Mouse (Mus musculus): ENCODE results near the gene Iscu.

Iscu gene

DNA sequence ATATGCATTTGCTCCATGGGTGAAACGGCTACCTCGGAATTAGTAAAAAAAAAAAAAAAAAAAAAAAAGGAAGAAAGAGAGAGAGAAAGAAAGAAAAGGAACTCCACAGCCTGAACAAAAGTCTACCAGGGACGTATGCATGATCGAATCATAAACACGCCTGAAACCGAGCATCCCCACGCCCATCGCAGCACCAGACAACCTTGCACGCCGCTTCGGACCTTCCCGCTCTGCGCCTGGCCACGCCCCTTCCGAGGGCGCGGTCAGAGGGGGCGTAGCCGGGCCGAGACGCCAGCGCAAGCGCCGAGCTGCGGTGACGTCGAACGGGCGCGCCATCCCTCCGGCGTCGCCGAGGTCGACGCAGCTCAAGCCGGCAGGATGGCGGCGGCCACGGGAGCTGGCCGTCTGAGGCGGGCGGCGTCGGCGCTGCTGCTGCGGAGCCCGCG is at the start of gene Iscu, which contains the start of gene Sart3:
Gene Iscu (plus strand): TSS at position 299 of the 446 bp plus-strand sequence.
Gene Sart3 (minus strand): TSS at position 61 of the 446 bp plus-strand sequence.
- DNase-seq (ENCODE audit: low spot score): peak; percentile 95

DNA sequence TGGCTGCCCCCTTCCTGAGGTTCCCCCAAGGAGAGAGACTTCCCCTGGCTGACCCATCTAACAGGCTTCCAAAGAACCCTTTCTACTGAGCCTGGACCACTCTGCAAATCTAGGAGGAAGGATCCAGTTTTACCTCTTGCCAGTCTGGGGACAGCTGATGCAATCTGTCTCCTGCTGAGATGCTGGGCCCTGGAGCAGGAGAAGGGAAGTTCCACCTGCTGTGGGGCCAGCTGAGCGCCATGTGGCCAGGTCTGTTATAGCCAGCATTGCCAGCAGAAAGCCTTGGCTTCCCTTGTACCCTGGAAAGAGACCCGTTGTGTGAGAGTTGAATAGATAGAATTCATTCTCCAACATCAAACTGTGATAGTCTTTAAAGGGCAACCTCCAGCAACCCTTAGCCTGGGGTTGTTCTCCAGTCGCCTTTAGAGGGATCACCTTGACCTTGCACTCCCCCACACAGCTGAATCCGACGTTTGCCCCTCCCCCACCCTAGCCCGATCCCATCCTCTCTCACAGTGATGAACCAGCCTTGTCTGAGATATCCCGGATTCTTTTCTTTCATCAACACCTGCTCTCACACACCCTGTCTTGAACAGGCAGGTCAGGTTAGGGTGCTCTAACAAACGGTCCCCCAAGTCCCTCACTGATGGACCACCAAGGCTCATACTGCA is 48.8 kb upstream of the Iscu start:
- no peak for DNase-seq (ENCODE audit: low spot score)

DNA sequence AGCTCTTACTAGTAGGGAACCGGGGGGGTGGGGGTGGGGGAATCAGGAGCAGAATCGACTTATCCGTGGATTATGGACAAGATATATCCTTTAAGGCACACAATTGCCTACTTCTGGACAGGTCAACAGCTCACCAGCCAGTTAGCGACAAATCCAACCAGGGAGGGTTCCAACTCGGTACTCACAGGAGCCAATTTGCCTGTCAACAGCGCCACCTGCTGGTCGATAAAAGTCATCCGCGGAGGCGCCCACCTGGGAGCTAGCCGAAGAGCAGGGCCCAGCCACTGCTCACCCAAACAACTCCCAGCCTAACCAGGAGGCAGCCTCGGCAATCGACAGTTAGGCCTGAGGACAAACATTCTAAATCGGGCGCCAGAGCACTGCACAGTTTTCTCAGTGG is 48.1 kb upstream of the Iscu start, which contains the start of gene 1700069L16Rik:
Gene 1700069L16Rik (minus strand): TSS at position 327 of the 400 bp plus-strand sequence.
- peak; percentile 71 for DNase-seq (ENCODE audit: low spot score)

DNA sequence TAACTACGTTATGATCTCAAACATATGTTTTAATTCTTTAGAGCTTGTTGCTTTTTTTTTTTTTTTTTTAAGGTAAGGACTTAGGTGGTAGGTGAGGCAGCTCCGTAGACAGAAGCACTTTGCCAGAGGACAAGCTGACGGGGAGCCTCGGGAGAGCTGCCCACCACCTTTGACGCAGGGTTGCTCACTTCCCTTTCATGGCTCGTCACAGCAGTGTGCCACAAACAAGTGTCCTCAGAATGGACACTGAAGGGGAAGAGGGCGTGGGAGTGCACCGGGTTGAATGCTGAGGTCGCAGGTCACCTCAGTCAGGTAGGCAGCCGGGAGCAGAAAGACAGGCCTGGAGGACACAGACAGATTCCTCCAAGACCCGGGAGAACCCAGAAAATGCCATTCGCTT is 47.1 kb upstream of the Iscu start:
- no peak for DNase-seq (ENCODE audit: low spot score)

DNA sequence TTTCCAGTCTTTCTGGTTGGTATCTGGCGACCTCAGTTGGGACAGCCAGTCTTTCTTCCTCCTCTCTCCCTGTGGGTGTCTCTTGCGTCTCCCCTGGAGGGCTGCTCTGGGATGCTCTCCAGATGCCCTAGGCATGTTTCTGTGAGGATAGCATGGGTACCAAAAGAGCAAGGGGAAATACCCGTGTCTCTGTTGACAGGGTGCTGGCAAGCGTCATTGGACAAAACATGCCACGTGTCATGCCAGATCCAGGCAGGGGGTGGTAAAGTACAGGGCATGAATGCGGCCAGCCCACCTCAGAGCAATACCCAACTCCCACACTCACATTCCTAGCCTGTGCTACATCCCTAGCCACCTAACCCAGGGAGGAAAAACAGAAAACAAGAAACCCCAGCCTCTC is 45.9 kb upstream of the Iscu start:
- no peak for DNase-seq (ENCODE audit: low spot score)

DNA sequence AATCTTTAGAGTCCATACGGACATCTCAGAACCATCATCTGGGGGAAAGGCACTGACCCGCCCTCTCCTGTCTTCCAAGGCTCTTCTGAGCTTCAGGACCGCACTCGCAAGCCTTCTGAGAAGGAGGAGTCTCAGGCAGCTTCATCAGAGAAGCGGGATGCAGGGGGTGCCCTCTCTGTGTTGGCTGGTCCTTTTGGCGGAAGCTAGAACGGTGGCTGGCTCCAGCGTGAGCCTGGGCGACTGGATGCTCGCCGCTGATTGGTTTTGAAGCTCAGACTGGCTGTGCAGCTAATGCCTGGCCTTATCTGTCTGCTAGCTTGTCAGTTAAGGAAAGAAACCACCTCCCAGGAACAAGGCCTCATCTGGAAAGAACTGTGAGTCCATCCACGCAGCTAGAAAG is 45.3 kb upstream of the Iscu start:
- DNase-seq (ENCODE audit: low spot score): no peak

DNA sequence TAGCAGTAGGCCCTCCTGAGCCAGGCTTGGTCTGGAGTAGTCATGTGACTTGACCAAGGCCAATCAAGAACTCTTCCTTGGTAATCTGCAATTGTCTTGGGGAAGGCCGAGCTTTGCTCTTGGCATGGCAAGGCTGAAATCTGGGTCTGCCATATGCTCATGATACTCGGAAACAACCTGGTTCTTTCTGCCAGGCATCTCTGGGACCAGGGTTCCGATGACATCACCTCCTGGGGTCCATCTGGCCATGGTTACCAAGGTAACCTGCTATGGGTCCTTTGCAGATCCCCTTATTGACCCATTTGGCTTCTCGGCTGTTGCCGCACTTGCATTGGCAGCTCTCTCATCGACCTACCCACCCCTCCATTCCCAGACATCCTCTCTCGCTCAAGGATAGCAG is 44.5 kb upstream of the Iscu start:
- no peak for DNase-seq (ENCODE audit: low spot score)

DNA sequence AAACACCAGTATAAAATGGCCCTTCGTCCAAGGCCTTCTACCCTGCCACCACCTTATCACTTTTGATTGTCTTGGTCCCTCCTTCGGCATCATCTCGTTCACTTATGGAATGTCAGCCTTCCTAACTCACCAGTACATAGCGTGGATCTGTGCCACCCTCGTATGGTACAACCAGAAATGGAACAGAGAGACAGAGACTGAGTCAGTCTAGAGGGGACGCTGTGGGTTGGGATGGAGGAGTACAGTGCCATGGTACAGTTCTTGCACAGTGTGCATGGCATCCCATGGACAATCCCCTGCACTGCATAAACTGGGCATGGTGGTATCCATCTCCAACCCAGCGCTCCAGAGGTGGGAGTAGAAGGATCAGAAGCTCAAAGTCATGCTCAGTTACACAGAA is 43.9 kb upstream of the Iscu start:
- no peak for DNase-seq (ENCODE audit: low spot score)

DNA sequence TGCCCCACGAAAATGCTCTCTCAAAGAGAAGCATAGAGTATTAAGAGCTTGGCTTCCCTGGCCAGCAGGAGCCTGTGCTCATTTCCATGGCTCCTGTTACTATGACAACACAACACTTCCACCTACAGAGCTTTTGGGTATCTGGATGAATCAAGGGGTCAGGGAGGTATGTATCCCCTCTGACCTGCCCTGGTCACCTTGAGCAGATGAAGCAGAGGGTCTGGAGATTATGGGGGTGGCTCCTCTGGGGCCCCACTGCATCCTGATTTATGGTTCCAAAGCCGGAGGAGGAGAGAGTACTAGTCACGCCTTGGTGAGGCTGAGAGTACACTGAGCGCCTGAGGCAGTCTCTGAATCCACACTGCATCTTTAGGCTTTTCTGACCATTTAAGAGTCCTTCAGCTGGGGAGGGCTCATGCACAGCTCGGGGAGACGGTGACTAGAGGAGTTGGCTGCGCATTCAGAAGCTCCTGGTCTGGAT is 41.9 kb upstream of the Iscu start:
- no peak for DNase-seq (ENCODE audit: low spot score)

DNA sequence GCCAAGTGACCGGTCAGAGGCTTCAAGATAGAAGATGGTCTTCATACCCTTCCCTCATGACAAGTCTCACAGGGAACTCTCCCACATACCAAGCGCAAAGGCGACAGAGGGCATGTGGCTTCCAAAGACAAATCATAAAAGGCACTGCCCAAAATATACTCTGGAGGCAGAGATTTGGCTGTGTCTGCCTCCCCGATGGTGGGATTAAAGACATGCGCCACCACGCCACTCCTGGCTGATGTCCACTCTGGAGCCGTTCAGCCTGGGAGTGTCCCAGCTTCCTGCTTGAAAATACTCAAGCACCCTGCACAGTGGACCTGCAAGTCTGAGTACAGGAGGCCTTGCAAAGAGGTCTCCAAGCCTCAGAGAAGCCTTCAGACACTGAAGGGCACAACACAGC is 41.4 kb upstream of the Iscu start:
- no peak for DNase-seq (ENCODE audit: low spot score)

DNA sequence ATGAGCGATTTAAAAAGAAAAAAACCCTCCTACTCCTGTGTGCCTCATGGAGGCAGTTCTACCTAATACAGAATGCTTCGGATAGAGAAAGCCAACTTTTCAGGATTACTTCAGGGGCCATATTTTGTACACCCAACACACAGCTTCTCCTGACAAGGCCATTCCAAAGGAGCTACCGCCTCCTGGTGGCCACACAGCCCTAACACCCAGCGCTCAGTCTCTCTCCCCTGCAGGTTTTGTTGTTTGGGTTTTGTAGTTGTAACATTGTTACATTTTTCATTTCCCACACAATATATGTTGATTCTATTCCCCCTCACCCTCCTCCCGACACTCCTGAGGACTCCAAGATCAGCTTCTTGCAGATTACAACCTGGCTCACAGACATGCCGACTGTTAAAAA is 40.4 kb upstream of the Iscu start:
- DNase-seq (ENCODE audit: low spot score): peak; percentile 31

DNA sequence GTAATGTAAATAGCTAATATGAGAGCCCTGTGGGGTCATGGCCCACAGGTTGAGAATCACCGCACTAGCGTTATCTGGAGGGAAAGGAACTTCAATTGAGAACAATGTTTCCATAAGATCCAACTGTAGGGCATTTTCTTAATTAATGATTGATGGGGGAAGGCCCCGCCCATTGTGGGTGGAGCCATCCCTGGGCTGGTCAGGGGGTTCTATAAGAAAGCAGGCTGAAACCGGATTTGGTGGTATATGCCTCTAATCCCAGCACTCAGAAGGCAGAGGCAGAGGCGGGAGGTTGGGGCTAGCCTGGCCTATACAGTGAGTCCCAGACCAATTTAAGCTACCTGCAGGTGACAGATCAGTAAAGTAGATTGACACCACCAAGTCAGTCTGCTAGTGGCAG is 38.2 kb upstream of the Iscu start:
- no peak for DNase-seq (ENCODE audit: low spot score)

DNA sequence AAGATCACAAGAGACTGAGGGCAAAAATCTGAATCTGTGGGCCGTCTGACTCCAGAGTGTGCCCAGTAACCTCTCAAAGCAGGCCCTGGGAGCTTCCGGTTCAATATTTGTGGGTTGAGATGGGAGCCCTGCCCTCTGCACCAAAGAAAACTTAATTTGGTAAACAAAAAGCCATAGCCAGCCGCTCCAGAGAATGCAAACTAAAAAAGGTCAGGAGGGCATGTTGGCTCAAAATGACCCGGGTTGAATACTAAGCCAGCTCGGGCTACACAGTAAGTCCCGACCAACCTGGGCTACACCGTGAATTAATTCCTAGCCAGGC is 37.6 kb upstream of the Iscu start:
- no peak for DNase-seq (ENCODE audit: low spot score)

DNA sequence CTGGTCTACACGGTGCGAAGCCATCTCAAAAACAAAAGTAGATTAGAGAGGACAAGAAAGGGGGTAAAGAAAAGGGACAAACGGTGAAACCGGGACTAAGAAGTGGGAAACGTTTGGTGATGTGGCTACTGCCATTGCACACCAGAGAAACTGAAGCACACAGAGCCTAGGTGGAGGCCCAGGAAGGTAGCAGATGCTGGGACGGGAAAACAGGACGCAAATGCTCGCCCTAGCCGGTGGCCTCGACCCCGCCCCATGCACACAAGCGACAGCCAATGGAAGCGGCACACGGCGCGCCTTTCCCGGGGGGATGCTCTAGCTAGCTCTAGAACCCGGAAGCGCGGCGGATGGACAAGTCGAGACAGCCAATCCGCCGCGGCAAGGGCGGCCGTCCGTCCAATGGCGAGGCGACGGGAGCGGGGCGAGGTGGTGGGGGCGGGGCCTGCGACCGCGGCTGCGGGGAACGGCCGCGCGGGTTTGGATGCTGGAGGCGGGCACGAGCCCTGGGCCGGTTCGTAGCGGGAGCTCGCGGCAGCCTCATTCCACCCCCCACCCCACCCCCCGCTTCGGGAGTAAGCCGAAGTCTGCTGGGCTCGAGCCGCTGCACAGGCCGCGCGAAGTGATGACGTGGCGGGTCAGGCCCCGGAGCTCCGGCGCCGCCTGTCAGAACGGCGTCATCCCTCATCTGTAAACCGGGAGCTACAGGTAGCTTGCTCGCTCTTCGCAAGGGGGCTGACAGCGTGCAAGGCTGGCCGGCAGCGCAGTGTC is 37.0 kb upstream of the Iscu start, which contains the start of gene Ficd:
Gene Ficd (plus strand): TSS at position 459 of the 768 bp plus-strand sequence.
- peak; percentile 79 for DNase-seq (ENCODE audit: low spot score)

DNA sequence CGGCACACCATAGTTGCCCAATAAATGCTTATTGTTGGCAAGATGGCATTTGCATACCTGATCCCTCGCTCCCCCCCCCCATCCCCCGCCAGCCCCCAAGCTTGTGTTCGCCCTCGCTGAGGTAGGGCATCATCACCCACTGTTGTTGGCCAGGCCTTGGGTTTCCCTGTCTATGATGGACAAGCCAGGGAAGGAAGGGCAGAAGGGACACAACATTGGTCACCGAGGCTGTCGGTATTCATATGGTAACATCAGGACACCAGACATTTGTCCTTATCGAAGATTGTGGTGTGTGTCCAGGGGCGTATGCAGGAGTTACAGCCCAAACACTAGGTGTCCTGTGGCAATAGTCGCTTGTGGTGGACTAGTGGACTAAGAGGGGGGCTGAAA is 36.4 kb upstream of the Iscu start:
- DNase-seq (ENCODE audit: low spot score): no peak

DNA sequence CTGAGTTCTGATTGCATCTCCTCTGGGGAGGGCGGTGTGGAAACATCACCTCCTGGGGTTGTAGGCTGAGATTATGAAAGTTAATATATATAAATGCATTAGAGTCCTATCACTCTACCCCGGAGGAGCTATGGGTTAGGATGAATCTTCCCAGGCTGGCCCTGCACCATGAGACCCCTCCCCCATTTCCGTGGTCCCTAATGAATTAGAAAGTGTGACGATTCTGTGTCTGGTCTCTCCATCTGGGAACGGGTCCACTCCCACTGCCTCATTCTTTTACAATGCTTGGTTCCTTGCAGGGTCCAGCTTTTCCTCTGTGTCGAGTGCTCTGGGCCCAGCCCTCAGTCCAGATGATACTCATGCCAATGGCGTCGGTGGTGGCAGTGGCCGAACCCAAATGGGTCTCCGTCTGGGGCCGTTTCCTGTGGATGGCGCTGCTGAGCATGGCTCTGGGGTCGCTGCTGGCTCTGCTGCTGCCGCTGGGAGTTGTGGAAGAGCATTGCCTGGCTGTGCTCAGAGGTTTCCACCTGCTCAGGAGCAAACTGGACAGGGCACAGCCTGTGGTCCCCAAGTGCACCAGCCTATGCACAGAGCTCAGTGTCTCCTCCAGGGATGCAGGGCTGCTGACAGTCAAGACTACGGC is 35.9 kb upstream of the Iscu start:
- DNase-seq (ENCODE audit: low spot score): no peak

DNA sequence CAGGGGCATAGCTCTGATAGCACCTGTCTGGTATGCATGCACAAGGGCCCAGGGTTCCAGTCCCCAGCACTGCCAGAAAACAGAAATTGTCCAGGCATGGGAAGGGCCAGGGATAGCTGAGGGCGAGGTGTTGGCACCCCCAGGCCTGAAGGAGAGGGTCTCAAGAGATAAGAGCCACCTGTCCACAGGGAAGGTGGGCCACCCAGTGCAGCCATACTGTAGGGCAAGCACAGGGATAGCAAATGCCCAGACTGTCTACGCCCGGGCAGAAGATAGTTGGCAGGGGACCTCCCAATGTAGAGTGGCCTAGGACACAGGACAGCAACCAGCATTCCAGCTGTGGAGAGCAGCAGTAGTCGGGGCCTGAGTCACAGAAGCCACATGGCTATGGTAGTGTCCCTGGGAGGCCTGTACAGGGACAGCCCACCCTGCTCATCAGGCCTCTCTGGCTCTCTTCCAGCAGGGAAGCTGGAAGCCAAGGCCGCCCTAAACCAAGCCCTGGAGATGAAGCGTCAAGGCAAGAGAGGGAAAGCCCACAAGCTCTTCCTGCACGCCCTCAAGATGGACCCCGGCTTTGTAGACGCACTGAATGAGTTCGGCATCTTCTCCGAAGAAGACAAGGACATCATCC is 34.8 kb upstream of the Iscu start:
- DNase-seq (ENCODE audit: low spot score): no peak

DNA sequence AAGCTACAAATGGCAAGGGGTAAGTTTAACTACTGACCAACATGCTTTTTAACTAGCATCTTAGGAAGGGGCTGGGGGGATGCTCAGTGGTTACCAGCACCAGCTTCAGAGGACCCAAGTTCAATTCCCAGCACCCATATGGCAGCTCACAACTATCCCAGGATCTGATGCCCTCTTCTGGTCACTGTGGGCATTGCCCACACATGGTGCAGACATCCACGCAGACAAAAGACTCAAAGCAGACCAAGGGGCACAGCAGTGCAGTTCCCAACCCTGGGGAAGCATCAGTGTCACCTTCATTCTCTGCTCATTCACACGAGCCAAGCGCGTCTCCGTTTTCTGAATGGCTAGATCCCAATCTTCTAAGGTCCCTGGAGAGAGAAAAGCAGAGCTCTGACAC is 24.9 kb upstream of the Iscu start:
- no peak for DNase-seq (ENCODE audit: low spot score)

DNA sequence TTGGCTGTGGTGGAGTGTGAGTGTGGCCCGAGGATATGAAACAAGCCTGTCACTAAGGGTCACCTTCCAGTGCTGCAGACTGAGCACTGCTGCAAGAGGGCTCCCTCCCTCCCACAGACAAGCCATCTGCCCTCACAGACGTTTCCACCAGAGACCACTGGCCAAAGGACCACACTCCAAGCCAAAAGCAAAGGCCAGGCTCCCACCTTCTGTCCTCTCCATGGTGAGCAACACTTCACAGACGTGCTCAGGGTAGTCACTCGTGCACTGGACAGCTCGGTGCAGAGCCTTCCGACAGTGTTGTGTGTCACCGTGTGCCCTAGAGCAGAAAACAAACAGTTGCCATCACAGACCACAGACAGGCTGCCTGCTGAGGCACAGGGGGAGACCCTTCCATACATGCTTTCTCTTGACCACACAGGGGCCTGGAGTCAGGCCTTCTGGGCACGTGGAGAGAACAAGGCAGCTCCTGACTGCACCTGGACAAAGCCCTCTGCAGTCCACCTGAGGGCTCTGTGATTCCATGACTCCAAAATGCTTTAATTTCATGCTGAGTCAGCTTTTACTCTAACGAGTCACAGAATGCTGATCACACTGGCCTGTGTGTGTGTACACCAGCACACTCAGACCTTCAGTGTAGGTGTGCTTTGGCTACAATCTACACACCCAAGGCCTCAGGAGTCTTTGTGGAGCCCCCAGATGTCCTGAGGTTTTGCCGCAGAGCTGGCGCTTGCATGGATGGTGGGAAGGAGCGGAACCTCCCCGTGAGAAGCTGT is 23.8 kb upstream of the Iscu start:
- DNase-seq (ENCODE audit: low spot score): no peak

DNA sequence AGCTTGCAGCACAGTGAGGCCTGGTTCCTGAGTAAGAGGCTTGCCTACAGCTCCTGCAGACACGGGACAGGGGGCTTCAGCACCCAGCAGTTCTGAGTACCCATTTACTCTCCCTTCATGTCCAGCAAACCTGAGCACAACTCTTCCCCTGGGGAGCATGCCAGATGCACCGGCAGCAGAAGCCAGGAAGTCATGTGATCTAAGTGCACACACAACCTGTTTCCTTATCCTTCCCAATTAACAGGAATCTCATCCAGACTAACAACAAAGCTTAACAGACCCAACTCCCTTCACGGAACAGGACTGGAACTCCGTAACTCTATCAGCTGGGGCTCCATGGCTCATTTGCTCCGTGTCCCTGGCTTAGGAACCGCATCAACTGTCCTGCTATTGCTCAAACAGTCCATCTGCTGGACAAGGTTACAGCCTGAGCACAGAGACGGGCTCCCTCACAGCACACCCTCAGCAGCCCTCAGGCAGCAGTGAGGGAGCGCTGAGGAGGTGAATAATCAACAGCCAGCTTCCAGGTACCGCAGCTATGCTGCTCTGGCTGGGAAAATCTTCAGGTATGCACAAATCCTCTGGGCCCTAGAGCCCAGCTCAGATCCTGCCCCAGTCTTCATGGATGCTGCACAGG is 20.9 kb upstream of the Iscu start:
- DNase-seq (ENCODE audit: low spot score): no peak

DNA sequence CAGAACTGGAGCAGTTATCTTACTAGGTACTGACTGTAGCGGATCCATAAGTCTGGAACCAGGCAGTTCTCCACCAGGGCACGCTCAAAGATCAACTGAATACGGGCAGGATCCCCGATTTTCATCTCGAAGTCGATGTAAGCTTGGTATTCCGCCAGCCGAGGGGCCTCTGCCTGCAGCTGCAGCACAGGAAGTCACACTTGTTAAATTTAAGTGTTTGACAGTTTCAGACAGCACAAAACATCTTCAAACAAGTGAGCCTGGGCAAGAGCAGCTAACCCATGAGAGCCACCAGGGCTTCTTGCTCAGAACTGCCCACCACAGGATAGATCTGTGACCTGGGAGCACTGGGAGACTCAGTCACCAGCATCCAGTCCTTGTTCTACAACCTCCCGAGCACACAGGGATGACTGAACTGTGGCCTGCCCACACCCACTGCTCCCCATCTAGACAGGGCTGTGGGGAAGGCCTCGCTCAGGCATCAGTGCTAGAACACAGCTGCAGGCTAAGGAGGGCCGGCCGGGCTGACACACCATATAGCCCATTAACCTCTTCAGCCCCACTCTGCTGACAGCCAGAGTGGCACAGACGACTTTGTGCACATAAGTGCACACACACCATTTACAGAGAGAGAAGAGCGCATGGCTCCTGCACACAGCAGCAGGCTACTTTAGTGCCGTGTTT is 17.1 kb upstream of the Iscu start:
- DNase-seq (ENCODE audit: low spot score): no peak

All from ovary, postnatal 14 days (tissue).